Mouse (Mus musculus) heart, adult 2 months (tissue): Measurements from ENCODE around the gene Stra6.

Experiments
- CTCF ChIP-seq: fragments of 200-600 bp; IDR thresholded peaks from 2 replicates; pipeline ENCODE4 v1.8.1; 2022; ENCODE audit warnings: antibody characterized with exemption, mild to moderate bottlenecking, moderate library complexity
- POLR2A ChIP-seq: fragments of 200-500 bp; IDR thresholded peaks from 2 replicates; pipeline ENCODE4 v1.6.1; 2011; ENCODE audit warnings: mild to moderate bottlenecking, low read depth, low read length, control low read depth; ENCODE audit not compliant: insufficient read depth

DNA sequence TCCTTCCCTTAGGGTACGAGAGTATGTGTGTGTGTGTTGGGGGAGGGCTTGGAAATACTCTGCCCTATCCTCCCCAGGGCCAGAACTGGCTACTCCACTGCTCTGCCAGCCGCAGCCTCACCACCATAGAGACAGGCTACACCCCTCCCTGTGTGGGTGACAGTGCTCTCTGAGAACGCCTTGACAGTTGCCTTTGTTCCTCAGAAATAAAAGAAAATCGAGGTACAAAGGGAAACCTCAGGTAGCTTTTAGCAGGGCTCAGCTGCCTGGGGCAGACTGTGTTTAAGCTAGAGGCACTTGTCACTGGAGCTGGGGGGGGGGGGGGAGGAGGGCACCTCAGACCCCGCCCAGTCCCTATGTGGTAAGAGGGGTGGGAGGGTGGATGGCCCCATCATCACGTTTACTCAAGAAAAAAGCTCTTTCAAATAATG, 48.7 kb downstream of the Stra6 start:
- no peak for TF ChIP-seq POLR2A
- TF ChIP-seq CTCF: no peak
